Mouse (Mus musculus): ENCODE results near the gene Trip6.
"Not testable (repeated sequence)": the region's sequence is repeated elsewhere in the genome, so short reads cannot be mapped to it uniquely, and the experiment has no call there.

The Trip6 gene

DNA sequence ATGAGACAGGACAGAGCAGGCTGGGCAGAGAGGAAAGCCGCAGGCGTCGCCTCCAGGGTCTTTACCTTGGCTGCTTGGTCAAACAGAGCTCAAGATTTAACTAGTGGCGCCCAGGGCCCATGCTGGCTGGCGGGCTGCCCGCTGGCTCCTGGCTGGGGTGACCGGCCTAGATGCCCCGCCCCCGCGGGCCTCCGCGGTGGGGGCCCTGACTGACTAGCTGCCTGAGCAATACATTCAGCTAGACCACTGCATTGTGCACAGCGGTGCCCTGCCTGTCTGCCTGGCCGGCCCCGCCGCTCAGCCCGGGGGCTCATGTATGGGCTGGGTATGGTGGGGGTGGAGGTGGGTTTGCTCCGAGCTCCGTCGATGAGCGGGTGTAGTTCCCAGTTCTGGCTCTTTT lies 13.0 kb downstream of the Trip6 start:
- no peak for DNase-seq (ENCODE audit: low read depth, low spot score)

DNA sequence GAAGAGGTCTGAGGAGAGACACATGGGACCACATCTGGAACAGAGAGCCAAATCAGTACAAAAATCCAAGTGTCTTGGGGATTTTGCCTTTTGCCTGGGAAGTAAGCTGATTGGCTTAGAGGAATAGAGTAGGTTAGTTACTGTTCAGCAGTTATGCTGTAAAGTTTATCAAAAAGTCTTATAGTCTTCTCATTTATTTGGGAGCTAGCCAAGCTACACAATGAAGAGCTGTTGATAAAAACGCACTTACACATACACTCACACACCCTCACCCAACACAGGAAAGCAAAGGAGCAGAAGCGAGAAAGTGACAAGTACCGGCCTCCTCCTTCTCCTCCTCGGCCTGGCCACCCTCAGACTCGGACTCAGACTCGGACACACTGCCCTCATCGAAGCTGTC lies 15.0 kb downstream of the Trip6 start:
- no peak for DNase-seq (ENCODE audit: low read depth, low spot score)

DNA sequence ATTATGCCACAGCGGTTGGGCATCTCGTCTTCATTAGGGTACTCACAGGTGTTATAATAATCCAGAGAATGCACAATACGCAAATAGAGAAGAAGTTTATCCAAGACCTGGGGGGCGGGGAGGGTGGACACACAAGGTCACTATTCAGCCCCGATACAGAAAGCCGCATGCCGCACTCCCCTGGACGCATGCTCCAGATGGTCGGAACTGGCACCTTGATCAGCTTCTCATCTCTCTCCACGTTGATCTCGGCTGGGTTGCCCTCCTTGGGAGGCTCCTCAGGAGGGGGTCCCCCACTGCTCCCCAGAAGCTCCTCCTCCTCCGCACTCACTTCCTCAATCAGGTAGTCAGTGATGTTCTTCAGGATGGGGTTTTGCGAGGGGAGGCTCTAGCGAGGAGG lies 17.1 kb downstream of the Trip6 start:
- DNase-seq (ENCODE audit: low read depth, low spot score) = no peak

DNA sequence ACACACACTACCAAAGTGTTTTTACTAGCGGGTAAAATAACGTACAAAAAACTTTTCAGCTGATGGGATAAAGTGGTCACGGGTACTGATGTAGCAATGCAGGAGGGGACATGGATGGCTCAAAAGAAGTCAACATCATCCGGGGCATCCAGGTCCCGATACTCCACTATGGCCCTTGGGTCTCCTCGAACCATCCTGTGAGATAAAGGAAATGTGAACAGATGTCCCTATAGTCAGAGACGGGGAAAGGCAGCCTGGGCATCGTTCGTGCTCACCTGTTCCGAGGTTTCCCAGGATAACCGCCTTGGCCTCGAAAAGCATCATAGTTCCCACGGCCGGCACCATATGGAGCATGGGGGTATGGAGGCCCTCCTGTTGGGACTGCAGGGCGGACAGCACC lies 18.5 kb downstream of the Trip6 start:
- DNase-seq (ENCODE audit: low read depth, low spot score) = no peak

DNA sequence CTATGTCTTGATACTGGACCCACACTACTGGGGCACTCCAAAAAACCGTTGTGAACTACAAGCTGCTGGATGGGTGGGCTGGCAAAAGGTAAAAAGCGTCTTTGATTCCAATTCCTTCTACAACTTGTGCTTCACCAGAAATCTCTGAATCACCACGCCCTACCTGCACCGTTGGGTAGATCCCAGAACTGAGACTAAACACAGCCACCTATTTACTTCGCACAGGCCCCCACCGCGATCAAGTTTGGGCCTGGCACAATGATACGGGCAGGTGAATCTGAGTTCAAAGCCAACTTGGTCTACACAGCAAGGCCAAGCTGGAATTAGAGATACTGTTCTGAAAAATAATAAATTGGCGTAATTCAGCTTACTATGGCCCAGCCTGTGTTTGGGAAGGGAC lies 18.9 kb downstream of the Trip6 start:
- no peak for DNase-seq (ENCODE audit: low read depth, low spot score)

DNA sequence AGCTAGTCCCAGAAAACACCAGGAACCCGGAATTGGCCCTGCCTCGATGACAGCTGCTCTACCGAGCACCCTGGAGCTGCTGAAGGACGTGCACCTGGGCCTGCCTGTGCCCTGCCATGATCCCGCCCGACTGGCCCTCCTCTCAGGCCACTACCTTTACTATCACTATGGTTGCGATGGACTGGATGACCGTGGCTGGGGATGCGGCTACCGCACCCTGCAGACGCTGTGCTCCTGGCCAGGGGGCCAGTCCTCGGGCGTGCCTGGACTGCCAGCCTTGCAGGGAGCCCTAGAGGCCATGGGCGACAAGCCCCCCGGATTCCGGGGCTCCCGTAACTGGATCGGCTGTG lies 19.5 kb downstream of the Trip6 start:
- DNase-seq (ENCODE audit: low read depth, low spot score) = no peak

DNA sequence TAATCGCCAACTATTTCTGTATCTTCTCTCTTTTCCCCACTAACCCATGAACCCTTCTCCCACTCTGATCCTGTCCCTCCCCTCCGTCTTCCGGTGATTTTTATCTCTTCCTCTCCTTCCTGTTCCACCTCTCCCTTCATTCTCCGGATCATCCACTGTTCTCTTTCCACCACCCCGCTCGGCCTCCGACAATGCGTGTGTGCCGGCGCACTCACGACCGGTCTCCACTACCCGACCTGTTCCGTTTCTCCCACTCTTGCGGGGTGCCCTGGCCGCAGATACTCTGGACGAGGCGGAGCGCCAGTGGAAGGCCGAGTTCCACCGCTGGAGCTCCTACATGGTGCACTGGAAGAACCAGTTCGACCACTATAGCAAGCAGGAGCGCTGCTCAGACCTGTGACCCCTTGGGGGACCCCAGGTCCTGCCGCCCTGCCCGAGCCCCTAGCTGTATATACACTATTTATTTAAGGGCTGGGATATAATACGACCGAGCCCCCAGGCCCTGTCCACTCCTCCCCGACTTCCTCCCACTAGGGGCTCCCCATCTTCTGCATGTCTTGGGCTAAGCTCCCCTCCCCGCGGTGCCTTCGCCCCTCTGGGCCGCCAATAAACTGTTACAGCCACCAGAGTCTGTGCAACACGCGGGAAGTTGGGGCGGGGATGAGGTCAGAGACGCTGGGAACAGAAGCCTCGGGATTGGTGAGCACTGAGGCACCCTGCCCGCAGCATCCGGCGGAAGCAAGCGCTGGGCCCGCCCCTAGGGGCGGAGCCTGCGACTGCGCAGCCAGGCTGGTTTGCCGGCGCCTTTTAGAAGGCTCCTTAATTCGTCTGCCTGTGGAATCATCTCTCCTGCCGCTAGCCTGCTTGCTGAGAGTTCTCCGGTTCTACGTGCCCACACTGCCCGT lies 20.1 kb downstream of the Trip6 start, which contains the start of gene Ufsp1:
TSS of gene Ufsp1 (plus strand) at position 791 of the 905 bp plus-strand sequence.
- DNase-seq (ENCODE audit: low read depth, low spot score) = peak; percentile 98

DNA sequence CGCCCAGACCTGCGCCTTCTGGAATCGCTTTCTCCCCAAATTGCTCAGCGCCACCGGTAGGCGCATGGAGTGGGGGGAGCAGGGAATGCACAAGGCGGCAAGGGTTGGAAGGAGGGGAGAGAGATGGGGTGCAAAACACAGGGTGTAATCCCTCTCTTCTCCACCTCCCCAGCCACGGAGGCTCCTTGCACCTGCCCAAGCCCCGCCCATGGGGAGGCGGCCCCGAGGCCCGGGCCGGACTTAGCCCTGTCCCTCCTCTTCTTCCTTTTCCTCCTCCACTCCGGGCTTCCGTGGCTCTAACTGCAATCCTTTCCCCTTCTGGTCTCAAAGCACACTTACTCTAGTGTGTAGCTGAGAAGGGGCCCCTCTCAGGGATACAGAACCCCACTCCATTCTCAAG lies 20.9 kb downstream of the Trip6 start:
- peak; percentile 91 for DNase-seq (ENCODE audit: low read depth, low spot score)

DNA sequence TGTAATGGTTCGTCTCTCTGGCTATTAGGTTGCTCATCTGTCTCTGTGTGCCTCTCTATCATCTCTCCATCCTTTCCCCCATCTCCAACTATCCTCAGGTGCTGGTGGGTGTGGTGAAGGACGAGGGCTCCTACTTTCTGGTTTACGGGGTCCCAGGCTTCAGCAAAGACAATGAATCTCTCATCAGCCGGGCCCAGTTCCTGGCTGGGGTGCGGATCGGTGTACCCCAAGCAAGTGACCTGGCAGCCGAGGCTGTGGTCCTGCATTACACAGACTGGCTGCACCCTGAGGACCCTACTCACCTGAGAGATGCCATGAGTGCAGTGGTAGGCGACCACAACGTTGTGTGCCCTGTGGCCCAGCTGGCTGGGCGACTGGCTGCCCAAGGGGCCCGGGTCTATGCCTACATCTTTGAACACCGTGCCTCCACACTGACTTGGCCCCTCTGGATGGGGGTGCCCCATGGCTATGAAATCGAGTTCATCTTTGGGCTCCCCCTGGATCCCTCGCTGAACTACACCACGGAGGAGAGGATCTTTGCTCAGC lies 22.8 kb downstream of the Trip6 start:
- DNase-seq (ENCODE audit: low read depth, low spot score) = no peak

DNA sequence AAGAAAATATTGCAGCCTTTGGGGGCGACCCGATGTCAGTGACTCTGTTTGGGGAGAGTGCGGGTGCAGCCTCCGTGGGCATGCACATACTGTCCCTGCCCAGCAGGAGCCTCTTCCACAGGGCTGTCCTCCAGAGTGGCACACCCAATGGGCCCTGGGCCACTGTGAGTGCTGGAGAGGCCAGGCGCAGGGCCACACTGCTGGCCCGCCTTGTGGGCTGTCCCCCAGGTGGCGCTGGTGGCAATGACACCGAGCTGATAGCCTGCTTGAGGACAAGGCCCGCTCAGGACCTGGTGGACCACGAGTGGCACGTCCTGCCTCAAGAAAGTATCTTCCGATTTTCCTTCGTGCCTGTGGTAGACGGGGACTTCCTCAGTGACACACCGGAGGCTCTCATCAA lies 23.5 kb downstream of the Trip6 start:
- DNase-seq (ENCODE audit: low read depth, low spot score) = peak; percentile 65

DNA sequence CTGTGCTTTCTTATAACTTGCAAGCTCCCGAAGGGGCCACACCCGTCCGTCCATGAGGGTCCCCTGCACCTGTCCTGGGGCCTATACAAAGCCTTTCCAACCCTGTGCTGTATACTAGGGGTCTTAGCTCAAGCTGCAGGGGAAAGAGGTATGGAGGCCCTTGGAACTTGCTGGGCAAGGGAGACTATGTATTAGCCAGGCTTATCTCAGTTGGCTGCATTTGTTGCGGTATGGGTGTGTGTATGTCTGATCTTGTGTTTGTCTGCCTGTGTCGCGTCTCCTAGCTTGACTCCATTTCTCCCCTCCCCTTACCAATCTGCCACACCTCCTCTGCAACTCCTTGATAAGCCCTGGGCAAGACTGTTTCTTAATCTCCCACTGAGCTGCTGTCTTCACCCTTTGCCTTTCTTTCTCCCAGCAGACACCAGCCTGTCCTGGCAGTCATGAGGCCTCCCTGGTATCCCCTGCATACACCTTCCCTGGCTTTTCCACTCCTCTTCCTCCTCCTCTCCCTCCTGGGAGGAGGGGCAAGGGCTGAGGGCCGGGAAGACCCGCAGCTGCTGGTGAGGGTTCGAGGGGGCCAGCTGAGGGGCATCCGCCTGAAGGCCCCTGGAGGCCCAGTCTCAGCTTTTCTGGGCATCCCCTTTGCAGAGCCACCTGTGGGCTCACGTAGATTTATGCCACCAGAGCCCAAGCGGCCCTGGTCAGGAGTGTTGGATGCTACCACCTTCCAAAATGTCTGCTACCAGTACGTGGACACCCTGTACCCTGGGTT lies 24.4 kb downstream of the Trip6 start:
- peak; percentile 33 for DNase-seq (ENCODE audit: low read depth, low spot score)

DNA sequence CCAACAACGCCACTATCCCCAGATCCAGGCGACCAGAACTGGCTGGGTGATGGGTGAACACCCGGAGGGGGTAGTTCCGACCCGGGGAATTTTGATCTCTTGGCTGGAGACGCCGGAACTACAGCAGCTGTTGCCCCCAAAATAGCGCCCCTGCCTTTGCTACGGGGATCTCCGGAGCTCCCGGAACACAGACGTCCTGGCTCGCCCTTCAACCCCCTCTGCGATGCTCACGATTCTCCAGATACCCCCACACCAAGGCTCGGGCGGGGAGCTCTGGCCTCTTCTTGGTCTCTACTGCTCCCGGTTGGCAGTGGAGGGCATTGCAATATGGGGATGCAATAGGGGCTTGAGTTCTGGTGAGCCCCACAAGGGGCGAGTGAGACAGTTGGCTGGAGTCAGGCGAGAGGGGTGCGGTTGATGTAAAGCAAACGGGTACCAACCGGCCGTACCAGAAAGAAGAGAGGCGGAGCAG lies 25.2 kb downstream of the Trip6 start:
- DNase-seq (ENCODE audit: low read depth, low spot score) = peak; percentile 84

DNA sequence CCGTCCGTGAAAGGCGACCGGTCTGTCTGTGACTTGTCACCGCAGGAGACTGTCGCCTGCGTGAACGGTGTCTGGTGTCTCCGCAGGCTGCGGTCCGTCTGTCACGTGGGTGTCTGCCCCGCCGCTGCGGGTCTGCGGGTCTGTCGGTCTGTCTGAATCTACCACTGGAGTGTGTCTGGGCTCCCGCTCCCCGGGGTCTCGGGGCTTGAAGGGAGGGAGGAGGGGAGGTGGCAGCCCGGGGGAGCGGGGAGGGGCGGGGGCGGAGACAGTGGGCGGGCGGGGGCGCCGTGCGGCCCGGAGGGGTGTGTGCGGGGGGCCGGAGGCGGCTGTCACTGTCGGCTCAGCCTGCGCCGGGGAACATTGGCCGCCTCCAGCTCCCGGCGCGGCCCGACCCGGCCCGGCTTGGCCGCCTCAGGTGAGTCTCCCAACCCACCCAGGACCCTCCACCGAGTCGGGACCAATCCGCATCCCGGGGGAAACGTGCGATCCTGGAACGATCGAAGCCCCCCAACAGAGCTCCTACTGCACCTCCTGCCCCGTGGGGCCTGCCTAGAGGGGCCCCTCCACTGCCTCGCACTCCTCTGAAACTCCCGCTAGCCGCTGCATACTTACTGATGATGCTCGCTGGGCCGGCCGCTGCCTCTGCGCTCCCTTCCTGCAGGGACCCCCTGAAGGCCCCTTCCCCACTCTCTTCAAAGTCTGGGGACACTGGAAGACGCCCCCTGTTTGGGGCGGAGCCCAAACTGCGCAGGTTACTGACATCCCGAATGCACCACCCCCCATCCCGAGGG lies 26.1 kb downstream of the Trip6 start:
- DNase-seq (ENCODE audit: low read depth, low spot score) = peak; percentile 78

DNA sequence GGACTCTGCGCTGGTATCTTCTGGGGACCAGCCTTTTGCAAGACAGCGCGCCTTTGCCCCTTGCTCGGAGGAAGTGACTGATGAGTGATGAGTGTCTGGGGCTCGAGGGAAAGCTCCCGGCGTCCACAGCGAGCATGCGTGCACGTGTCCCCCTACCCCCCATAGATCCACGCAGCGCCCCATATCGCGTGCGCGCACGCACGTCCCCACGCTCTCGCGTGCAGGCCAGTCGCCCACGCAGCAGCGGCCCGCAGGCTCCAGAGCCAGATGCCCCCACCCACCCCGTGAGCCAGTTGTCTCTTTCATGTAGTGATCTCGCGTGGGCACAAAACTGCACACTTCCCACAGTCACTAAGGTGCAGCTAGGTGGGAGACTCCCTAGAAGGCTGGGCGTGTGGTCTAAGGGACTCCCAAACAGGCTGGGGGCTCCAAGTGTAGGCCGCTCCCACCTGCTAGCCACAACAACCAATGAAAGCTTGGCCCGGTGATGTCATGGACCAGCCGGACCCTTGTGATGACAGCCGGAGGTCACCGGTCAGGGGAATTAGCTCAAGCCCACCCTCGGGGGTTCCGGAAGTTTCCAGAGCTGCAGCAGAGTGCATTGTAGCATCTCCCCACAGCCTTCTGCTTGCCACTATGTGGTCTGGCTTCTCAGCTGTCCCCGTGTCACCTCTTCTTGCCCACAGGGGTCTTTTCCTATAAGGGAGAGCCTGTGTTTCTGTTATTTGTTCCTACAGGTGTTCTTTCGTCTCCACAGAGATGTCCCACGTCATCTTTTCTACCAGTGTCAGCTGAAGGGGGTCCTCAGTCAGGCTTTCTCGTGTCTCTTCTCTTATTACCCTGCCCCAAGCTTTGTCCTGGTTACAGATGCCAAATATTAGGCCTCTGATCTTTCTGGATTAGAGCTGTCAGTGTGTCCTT lies 26.9 kb downstream of the Trip6 start, which contains the start of gene Ache:
TSS of gene Ache (plus strand) at position 488 of the 921 bp plus-strand sequence.
- peak; percentile 95 for DNase-seq (ENCODE audit: low read depth, low spot score)

DNA sequence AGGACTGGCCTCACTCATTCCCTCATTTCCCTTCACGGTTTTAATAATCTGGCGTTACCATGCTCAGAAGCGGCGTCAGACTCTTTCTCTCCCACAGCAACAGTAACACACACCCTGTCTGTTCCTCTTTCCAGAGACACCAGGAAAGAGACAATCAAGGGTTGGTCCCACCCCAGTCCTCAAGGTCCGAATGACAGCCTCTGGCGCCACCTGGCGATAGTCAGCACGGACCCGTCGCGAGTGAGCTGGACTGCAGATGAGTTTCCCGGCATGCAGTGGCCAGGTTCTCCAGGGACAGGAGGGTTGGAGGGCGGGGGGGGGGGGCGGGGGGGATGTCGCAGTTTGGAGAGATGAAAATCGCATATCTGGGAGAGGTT lies 27.6 kb downstream of the Trip6 start:
- peak; percentile 98 for DNase-seq (ENCODE audit: low read depth, low spot score)

DNA sequence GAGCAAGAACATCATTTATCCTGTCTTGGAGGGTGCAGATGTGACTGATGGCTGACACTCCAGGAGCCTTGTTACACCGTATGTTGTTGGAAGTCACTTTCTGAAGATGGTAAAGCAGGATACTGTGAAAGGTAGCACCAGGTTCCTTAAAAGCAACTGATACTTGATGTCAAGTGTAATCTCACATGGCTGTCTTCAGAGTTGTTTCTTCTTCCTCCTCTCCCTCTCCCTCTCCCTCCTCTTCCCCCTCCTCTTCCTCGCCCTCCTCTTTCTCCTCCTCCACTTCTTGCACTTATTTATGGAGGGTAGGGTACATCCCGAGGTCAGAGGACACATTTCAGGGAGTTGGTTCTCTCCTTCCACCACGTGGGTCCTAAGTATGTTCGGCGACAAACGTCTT lies 28.2 kb downstream of the Trip6 start:
- no peak for DNase-seq (ENCODE audit: low read depth, low spot score)

DNA sequence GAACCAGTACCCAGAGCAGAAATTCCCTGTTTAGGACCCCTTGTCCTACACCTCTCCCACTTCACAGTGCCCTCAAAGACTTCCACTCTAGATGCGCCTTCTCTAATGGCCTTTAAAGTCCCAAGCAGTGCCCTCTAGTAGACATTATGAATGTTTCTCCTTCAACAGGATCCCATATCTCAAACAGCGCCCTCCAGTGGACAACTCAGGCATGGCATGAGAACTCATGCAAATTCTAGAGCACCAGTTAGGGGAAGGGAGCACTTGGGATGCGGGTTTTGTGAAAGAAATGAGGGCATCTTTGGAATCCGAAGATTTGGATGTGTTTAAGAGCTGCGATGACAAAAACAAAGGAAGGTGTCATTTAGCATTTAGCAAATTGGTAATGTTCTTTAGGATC lies 29.2 kb downstream of the Trip6 start:
- DNase-seq (ENCODE audit: low read depth, low spot score) = peak; percentile 62

DNA sequence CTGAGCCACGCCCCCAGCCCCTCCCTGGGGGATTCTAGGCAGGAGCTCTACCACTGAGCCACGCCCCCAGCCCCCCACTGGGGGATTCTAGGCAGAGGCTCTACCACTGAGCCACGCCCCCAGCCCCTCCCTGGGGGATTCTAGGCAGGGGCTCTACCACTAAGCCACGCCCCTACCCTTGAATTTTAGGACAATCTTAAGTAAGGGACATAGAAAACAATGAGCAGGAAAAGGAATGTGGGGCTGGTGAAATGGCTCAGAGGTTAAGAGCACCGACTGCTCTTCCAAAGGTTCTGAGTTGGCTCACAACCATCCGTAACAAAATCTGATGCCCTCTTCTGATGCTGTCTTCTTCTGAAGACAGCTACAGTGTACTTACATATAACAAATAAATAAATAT lies 29.8 kb downstream of the Trip6 start:
- not testable (repeated sequence) for DNase-seq (ENCODE audit: low read depth, low spot score)

DNA sequence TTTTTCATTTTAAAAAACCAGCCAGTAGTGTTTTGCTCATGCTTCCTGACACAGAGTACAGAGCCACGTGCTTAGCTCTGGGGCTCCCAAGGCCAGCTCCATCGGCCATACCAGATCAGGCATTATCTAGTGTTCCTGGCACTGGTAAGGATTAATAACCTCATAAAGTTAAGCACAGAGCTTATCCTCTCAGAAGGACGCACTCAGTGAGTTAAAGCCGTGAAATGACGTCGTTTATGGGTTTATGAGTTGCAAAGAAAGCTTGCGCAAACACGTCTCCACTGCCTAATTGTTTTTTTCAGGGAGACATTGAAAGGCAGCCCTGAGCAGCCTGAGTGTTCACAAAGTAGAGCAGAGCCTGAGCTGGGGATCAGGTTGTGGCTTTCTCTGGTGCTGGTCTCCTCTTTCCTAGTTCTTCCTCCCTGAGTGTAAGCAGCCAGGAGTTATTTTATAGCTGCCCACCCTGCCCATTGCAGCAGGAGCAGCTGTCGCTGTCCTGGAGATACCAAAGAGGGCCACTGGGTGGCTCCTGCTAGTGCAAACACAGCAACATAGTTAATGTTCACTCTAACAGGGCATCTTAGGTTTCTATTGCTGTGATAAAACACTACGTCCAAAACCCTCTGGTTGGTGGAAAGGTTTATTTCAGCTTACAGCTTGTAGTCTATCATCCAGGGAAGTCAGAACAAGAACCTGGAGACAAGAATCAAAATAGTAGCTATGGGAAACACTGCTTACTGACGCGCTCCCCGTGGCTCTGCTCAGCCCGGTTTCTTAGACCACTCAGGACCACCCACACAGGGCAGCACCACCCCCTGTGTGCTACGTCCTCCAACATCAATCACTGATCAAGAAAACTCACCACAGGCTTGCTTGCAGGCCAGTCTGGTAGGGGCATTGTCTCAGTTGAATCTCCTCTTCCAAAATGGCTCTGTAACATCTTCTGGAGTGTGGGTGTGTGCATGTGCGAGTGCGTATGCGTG lies 36.6 kb downstream of the Trip6 start:
- DNase-seq (ENCODE audit: low read depth, low spot score) = peak; percentile 63

Measured in brain, adult 2 months (tissue).